Mouse (Mus musculus) cerebellum, adult 2 months (tissue): ENCODE measurements around the gene Mlx. TPM values are rescaled to one million over a fixed set of nuclear protein-coding genes. Genes with fewer than 3 reads are reported as not detected.

Experiments
- DNase-seq, 2 experiments: peaks; one replicate each; pipeline ENCODE4 v3.0.0; 2021
- H3K27ac ChIP-seq: fragments of 200-500 bp; 2 replicates; pipeline ENCODE4 v1.5.1; 2012; ENCODE audit warnings: low read length, control low read depth, inconsistent platforms; ENCODE audit not compliant: insufficient read depth
- H3K27me3 ChIP-seq: fragments of 200-500 bp; 2 replicates; pipeline ENCODE4 v1.6.1; 2012; ENCODE audit warnings: inconsistent platforms, mild to moderate bottlenecking, low read length, moderate library complexity; ENCODE audit not compliant: control insufficient read depth, insufficient read depth
- H3K4me1 ChIP-seq: fragments of 200-500 bp; 2 replicates; pipeline ENCODE4 v1.6.1; 2011; ENCODE audit warnings: low read length; ENCODE audit not compliant: control insufficient read depth, insufficient read depth
- H3K4me3 ChIP-seq: fragments of 200-500 bp; replicated peaks from 2 replicates; pipeline ENCODE3; 2011; ENCODE audit warnings: mild to moderate bottlenecking, low read depth, low read length, control low read depth; ENCODE audit not compliant: insufficient read depth
- CTCF ChIP-seq: fragments of 200-500 bp; IDR thresholded peaks from 2 replicates; pipeline ENCODE4 v1.5.1; 2011; ENCODE audit warnings: low read depth, mild to moderate bottlenecking, control low read depth, low read length, moderate library complexity, borderline replicate concordance; ENCODE audit not compliant: insufficient read depth
- POLR2A ChIP-seq: fragments of 200-500 bp; IDR thresholded peaks from 2 replicates; pipeline ENCODE4 v1.6.1; 2011; ENCODE audit warnings: low read length, control low read depth, borderline replicate concordance; ENCODE audit not compliant: insufficient read depth
- WGBS: fragments of 180-500 bp; shearing (Covaris S2); methylation state at CpG from one replicate; pipeline ENCODE4 v1.1.7; 2018; 5-methylcytosine and 5-hydroxymethylcytosine counted together
- polyA plus RNA-seq: library from polyadenylated mRNA; depleted of rRNA; stranded (reverse); fragments of >200 nt; gene quantifications from 2 replicates; pipeline ENCODE4 v1.2.3, GENCODE M21; 2012

Gene Mlx
- polyA plus RNA-seq, 1 experiment: 55.8 TPM

- TF ChIP-seq POLR2A (no peak), CTCF (no peak)
- DNase-seq: peak in 1 of 2 experiments; percentile 15
- no peaks in the 10 kb centered on the region for H3K27me3 ChIP-seq
- no peak overlapping the region for H3K4me3 ChIP-seq
- peaks cover 10% of the 10 kb centered on the region; the same call in 1 of the 2 replicates for H3K4me1 ChIP-seq
- no peak overlapping the region for H3K27ac ChIP-seq
- 77% methylated on average over 1 of the region's 1 CpGs for WGBS
Observed at GRCm38 (mm10) chr11:101089931-101090330, 2.9 kb downstream of the Mlx start.

GRCm38 (mm10) chr11:101094930-101095313 is 7.8 kb downstream of the Mlx start:
- Histone ChIP-seq H3K4me1 (no peaks in the 10 kb centered on the region), H3K27ac (no peak overlapping the region), H3K4me3 (peak overlapping the region; percentile 56), H3K27me3 (no peaks in the 10 kb centered on the region)
- TF ChIP-seq POLR2A: no peak
- no peak for TF ChIP-seq CTCF
- under 1% methylated on average over 18 of the region's 18 CpGs for WGBS
- no peak for DNase-seq

- Histone ChIP-seq H3K27ac (peak within 1 kb of the TSS; percentile 89), H3K4me3 (peak within 1 kb of the TSS; percentile 85), H3K27me3 (no peaks in the 10 kb centered on the region), H3K4me1 (no peaks in the 10 kb centered on the region)
- DNase-seq: peak; percentile 95 to 96
- TF ChIP-seq POLR2A (peak; percentile 78; the same call in 1 of the 2 replicates), CTCF (peak; percentile 83)
- WGBS: under 1% methylated on average over 43 of the region's 43 CpGs
Observed at GRCm38 (mm10) chr11:101095314-101096024, 8.4 kb downstream of the Mlx start, which contains the start of gene Psmc3ip. Psmc3ip (minus strand) TSS chr11:101095436.

GRCm38 (mm10) chr11:101098231-101098630 is 11.2 kb downstream of the Mlx start:
- DNase-seq: peak in 1 of 2 experiments; percentile 3
- TF ChIP-seq POLR2A: no peak
- no peak for TF ChIP-seq CTCF
- H3K27ac ChIP-seq: no peak overlapping the region
- no peak overlapping the region for H3K4me3 ChIP-seq
- no peaks in the 10 kb centered on the region for H3K27me3 ChIP-seq
- WGBS: 83% methylated on average over 8 of the region's 8 CpGs
- no peaks in the 10 kb centered on the region for H3K4me1 ChIP-seq

- TF ChIP-seq CTCF (no peak), POLR2A (no peak)
- no peak for DNase-seq
- peaks cover 2% of the 10 kb centered on the region for H3K4me1 ChIP-seq
- no peaks in the 10 kb centered on the region for H3K27me3 ChIP-seq
- H3K27ac ChIP-seq: no peak overlapping the region
- 82% methylated on average over 5 of the region's 5 CpGs for whole genome bisulfite sequencing
- H3K4me3 ChIP-seq: no peak overlapping the region
Observed at GRCm38 (mm10) chr11:101103011-101103410, 15.9 kb downstream of the Mlx start.

GRCm38 (mm10) chr11:101109351-101109750 is 22.3 kb downstream of the Mlx start:
- Histone ChIP-seq H3K27me3 (no peaks in the 10 kb centered on the region), H3K4me3 (no peak overlapping the region), H3K27ac (no peak overlapping the region), H3K4me1 (peaks cover 3% of the 10 kb centered on the region)
- TF ChIP-seq CTCF (no peak), POLR2A (no peak)
- 13% methylated on average over 4 of the region's 4 CpGs for WGBS
- no peak for DNase-seq

GRCm38 (mm10) chr11:101110708-101111107 is 23.6 kb downstream of the Mlx start:
- Histone ChIP-seq H3K4me1 (peaks cover 4% of the 10 kb centered on the region), H3K27ac (no peak overlapping the region), H3K27me3 (no peaks in the 10 kb centered on the region), H3K4me3 (no peak overlapping the region)
- WGBS: 49% methylated on average over 5 of the region's 5 CpGs
- TF ChIP-seq CTCF: no peak
- no peak for DNase-seq

- no peak for TF ChIP-seq CTCF
- no peak for TF ChIP-seq POLR2A
- WGBS: 75% methylated on average over 4 of the region's 4 CpGs
- no peaks in the 10 kb centered on the region for H3K27me3 ChIP-seq
- no peak overlapping the region for H3K4me3 ChIP-seq
- DNase-seq: no peak
- peaks cover 6% of the 10 kb centered on the region for H3K4me1 ChIP-seq
- no peak overlapping the region for H3K27ac ChIP-seq
Observed at GRCm38 (mm10) chr11:101111178-101111577, 24.1 kb downstream of the Mlx start.
